Mouse (Mus musculus): ENCODE data around the gene Art5. TPM values are rescaled to one million over a fixed set of nuclear protein-coding genes. Genes with fewer than 3 reads are reported as not detected.
A peak's percentile ranks its signal among the peaks of the same experiment; 100 is the strongest.
"Not testable (repeated sequence)": the region's sequence is repeated elsewhere in the genome, so short reads cannot be mapped to it uniquely, and the experiment has no call there.

The Art5 gene
- polyA plus RNA-seq, 1 experiment from 2014 or later: 1.5 TPM

- Histone ChIP-seq H3K4me1 (replicated peaks; ENCODE audit: control insufficient read depth, insufficient read depth, low read length) (no peaks in the 10 kb centered on the region), H3K27me3 (ENCODE audit: control insufficient read depth, insufficient read depth, low read length) (no peaks in the 10 kb centered on the region), H3K4me2 (ENCODE audit: low read depth, low read length, severe bottlenecking) (no peak overlapping the region), H3K9ac (ENCODE audit: low read length) (no peak overlapping the region), H3K27ac (ENCODE audit: low read depth, low read length) (no peak overlapping the region), H3K9me3 (ENCODE audit: control insufficient read depth, low read length) (no peaks in the 10 kb centered on the region), H3K4me3 (ENCODE audit: low read depth, low read length) (no peak overlapping the region), H3K36me3 (ENCODE audit: control insufficient read depth, insufficient read depth, low read length) (peaks cover 16% of the 10 kb centered on the region; the same call in 1 of the 2 replicates)
- DNase-seq (ENCODE audit: low spot score): no peak
- ATAC-seq (replicated peaks; ENCODE audit: low FRiP score): 0 out of 2 replicates have a peak, but pooled peaks have one; percentile 49
- WGBS: 83% methylated on average over 7 of the region's 7 CpGs
Measured at GRCm38 (mm10) chr7:102076714-102077296, 32.5 kb downstream of the Art5 start.

- ATAC-seq (replicated peaks; ENCODE audit: low FRiP score) (no peak), DNase-seq (ENCODE audit: low spot score) (no peak)
- Histone ChIP-seq H3K4me3 (ENCODE audit: low read depth, low read length) (peak overlapping the region; percentile 78), H3K4me2 (ENCODE audit: low read depth, low read length, severe bottlenecking) (peak overlapping the region; percentile 63), H3K9me3 (ENCODE audit: control insufficient read depth, low read length) (no peaks in the 10 kb centered on the region), H3K4me1 (replicated peaks; ENCODE audit: control insufficient read depth, insufficient read depth, low read length) (peaks cover 7% of the 10 kb centered on the region), H3K27me3 (ENCODE audit: control insufficient read depth, insufficient read depth, low read length) (no peaks in the 10 kb centered on the region), H3K36me3 (ENCODE audit: control insufficient read depth, insufficient read depth, low read length) (no peaks in the 10 kb centered on the region), H3K27ac (ENCODE audit: low read depth, low read length) (no peak overlapping the region), H3K9ac (ENCODE audit: low read length) (peak overlapping the region; percentile 80)
- WGBS: 82% methylated on average over 6 of the region's 6 CpGs
Measured at GRCm38 (mm10) chr7:102066363-102066762, 42.9 kb downstream of the Art5 start.

- H3K27ac ChIP-seq (ENCODE audit: low read depth, low read length): peak within 1 kb of the TSS; percentile 55; the same call in 1 of the 2 replicates
- peak within 1 kb of the TSS; percentile 78 for H3K4me3 ChIP-seq (ENCODE audit: low read depth, low read length)
- H3K27me3 ChIP-seq (ENCODE audit: control insufficient read depth, insufficient read depth, low read length): no peaks in the 10 kb centered on the region
- H3K4me1 ChIP-seq (replicated peaks; ENCODE audit: control insufficient read depth, insufficient read depth, low read length): peaks cover 7% of the 10 kb centered on the region
- no peaks in the 10 kb centered on the region for H3K9me3 ChIP-seq (ENCODE audit: control insufficient read depth, low read length)
- DNase-seq (ENCODE audit: low spot score) (peak; percentile 96), ATAC-seq (replicated peaks; ENCODE audit: low FRiP score) (peak; percentile 99)
- H3K36me3 ChIP-seq (ENCODE audit: control insufficient read depth, insufficient read depth, low read length): no peaks in the 10 kb centered on the region; the same call in 1 of the 2 replicates
- peak within 1 kb of the TSS; percentile 63 for H3K4me2 ChIP-seq (ENCODE audit: low read depth, low read length, severe bottlenecking)
- under 1% methylated on average over 56 of the region's 56 CpGs for WGBS
- peak within 1 kb of the TSS; percentile 80 for H3K9ac ChIP-seq (ENCODE audit: low read length)
Measured at GRCm38 (mm10) chr7:102065046-102065891, 44.0 kb downstream of the Art5 start, which contains the start of the genes Rnf121, Xndc1 and Xntrpc. TSS of gene Rnf121 (minus strand) at chr7:102065469. TSS of gene Xndc1 (plus strand) at chr7:102065511. TSS of gene Xntrpc (plus strand) at chr7:102065713.

GRCm38 (mm10) chr7:102064655-102065045 is 44.6 kb downstream of the Art5 start:
- peak overlapping the region; percentile 63 for H3K4me2 ChIP-seq (ENCODE audit: low read depth, low read length, severe bottlenecking)
- WGBS: under 1% methylated on average over 9 of the region's 9 CpGs
- H3K27ac ChIP-seq (ENCODE audit: low read depth, low read length): peak overlapping the region; percentile 55; the same call in 1 of the 2 replicates
- no peaks in the 10 kb centered on the region for H3K9me3 ChIP-seq (ENCODE audit: control insufficient read depth, low read length)
- DNase-seq (ENCODE audit: low spot score) (no peak), ATAC-seq (replicated peaks; ENCODE audit: low FRiP score) (peak; percentile 53)
- H3K36me3 ChIP-seq (ENCODE audit: control insufficient read depth, insufficient read depth, low read length): no peaks in the 10 kb centered on the region; the same call in 1 of the 2 replicates
- H3K27me3 ChIP-seq (ENCODE audit: control insufficient read depth, insufficient read depth, low read length): no peaks in the 10 kb centered on the region
- H3K9ac ChIP-seq (ENCODE audit: low read length): peak overlapping the region; percentile 80
- H3K4me3 ChIP-seq (ENCODE audit: low read depth, low read length): peak overlapping the region; percentile 78
- H3K4me1 ChIP-seq (replicated peaks; ENCODE audit: control insufficient read depth, insufficient read depth, low read length): peaks cover 7% of the 10 kb centered on the region

GRCm38 (mm10) chr7:102063891-102064290 is 45.4 kb downstream of the Art5 start:
- no peaks in the 10 kb centered on the region for H3K27me3 ChIP-seq (ENCODE audit: control insufficient read depth, insufficient read depth, low read length)
- H3K9me3 ChIP-seq (ENCODE audit: control insufficient read depth, low read length): no peaks in the 10 kb centered on the region
- H3K27ac ChIP-seq (ENCODE audit: low read depth, low read length): no peak overlapping the region
- no peak overlapping the region for H3K9ac ChIP-seq (ENCODE audit: low read length)
- peak overlapping the region; percentile 78 for H3K4me3 ChIP-seq (ENCODE audit: low read depth, low read length)
- DNase-seq (ENCODE audit: low spot score): no peak
- no peaks in the 10 kb centered on the region; the same call in 1 of the 2 replicates for H3K36me3 ChIP-seq (ENCODE audit: control insufficient read depth, insufficient read depth, low read length)
- 91% methylated on average over 9 of the region's 9 CpGs for WGBS
- peaks cover 7% of the 10 kb centered on the region for H3K4me1 ChIP-seq (replicated peaks; ENCODE audit: control insufficient read depth, insufficient read depth, low read length)
- peak overlapping the region; percentile 63; the same call in 1 of the 2 replicates for H3K4me2 ChIP-seq (ENCODE audit: low read depth, low read length, severe bottlenecking)
- ATAC-seq (replicated peaks; ENCODE audit: low FRiP score): no peak

- H3K36me3 ChIP-seq (ENCODE audit: control insufficient read depth, insufficient read depth, low read length): no peaks in the 10 kb centered on the region; the same call in 1 of the 2 replicates
- DNase-seq (ENCODE audit: low spot score): no peak
- no peaks in the 10 kb centered on the region for H3K9me3 ChIP-seq (ENCODE audit: control insufficient read depth, low read length)
- no peak overlapping the region for H3K4me2 ChIP-seq (ENCODE audit: low read depth, low read length, severe bottlenecking)
- no peak overlapping the region for H3K9ac ChIP-seq (ENCODE audit: low read length)
- peaks cover 7% of the 10 kb centered on the region for H3K4me1 ChIP-seq (replicated peaks; ENCODE audit: control insufficient read depth, insufficient read depth, low read length)
- no peak overlapping the region for H3K27ac ChIP-seq (ENCODE audit: low read depth, low read length)
- ATAC-seq (replicated peaks; ENCODE audit: low FRiP score): no peak
- 93% methylated on average over 1 of the region's 1 CpGs for WGBS
- no peak overlapping the region for H3K4me3 ChIP-seq (ENCODE audit: low read depth, low read length)
- no peaks in the 10 kb centered on the region for H3K27me3 ChIP-seq (ENCODE audit: control insufficient read depth, insufficient read depth, low read length)
Measured at GRCm38 (mm10) chr7:102062203-102062602, 47.1 kb downstream of the Art5 start.

GRCm38 (mm10) chr7:102061353-102061752 is 47.9 kb downstream of the Art5 start:
- H3K9ac ChIP-seq (ENCODE audit: low read length): no peak overlapping the region
- WGBS: 90% methylated on average over 3 of the region's 3 CpGs
- H3K4me2 ChIP-seq (ENCODE audit: low read depth, low read length, severe bottlenecking): no peak overlapping the region
- peaks cover 4% of the 10 kb centered on the region for H3K4me1 ChIP-seq (replicated peaks; ENCODE audit: control insufficient read depth, insufficient read depth, low read length)
- ATAC-seq (replicated peaks; ENCODE audit: low FRiP score): no peak
- no peaks in the 10 kb centered on the region for H3K27me3 ChIP-seq (ENCODE audit: control insufficient read depth, insufficient read depth, low read length)
- H3K9me3 ChIP-seq (ENCODE audit: control insufficient read depth, low read length): no peaks in the 10 kb centered on the region
- no peak overlapping the region for H3K4me3 ChIP-seq (ENCODE audit: low read depth, low read length)
- H3K27ac ChIP-seq (ENCODE audit: low read depth, low read length): no peak overlapping the region
- no peak for DNase-seq (ENCODE audit: low spot score)
- no peaks in the 10 kb centered on the region; the same call in 1 of the 2 replicates for H3K36me3 ChIP-seq (ENCODE audit: control insufficient read depth, insufficient read depth, low read length)

- not testable (repeated sequence) for H3K27ac ChIP-seq (ENCODE audit: low read depth, low read length); H3K9me3 ChIP-seq (ENCODE audit: control insufficient read depth, low read length); H3K4me1 ChIP-seq (replicated peaks; ENCODE audit: control insufficient read depth, insufficient read depth, low read length); ATAC-seq (replicated peaks; ENCODE audit: low FRiP score); H3K36me3 ChIP-seq (ENCODE audit: control insufficient read depth, insufficient read depth, low read length); H3K27me3 ChIP-seq (ENCODE audit: control insufficient read depth, insufficient read depth, low read length); DNase-seq (ENCODE audit: low spot score); H3K4me2 ChIP-seq (ENCODE audit: low read depth, low read length, severe bottlenecking); H3K9ac ChIP-seq (ENCODE audit: low read length); H3K4me3 ChIP-seq (ENCODE audit: low read depth, low read length)
Measured at GRCm38 (mm10) chr7:102048524-102048923, 60.8 kb downstream of the Art5 start.
